Mouse (Mus musculus): Measurements from ENCODE around the gene Prss45. TPM values are rescaled to one million over a fixed set of nuclear protein-coding genes. Genes with fewer than 3 reads are reported as not detected.

Prss45 gene
- polyA plus RNA-seq, 1 experiment from 2014 or later: not detected

DNA sequence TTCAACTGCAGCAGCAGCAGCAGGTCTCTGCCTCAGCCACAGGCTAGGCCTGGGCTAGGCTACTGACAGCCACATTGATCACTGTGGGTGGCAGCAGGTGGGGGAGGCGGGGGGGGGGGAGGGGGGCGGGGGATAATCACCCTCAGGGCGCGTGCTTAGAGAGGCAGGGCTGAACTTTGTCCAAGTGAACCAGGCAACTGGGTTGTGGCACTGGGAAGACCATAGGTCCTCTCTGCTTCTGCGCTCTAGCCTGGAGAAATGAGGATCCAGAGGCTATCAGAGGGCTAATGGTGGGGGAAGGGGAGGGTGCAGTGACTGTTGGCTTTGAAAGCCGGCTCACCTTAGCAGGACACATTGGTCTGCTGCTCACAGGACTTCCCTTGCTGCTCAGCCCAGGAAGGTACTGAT is 40.9 kb downstream of the Prss45 start:
- Histone ChIP-seq H3K4me3 (ENCODE audit: low read depth, low read length) (no peak overlapping the region), H3K27me3 (ENCODE audit: control insufficient read depth, insufficient read depth, low read length) (no peaks in the 10 kb centered on the region), H3K9me3 (ENCODE audit: control insufficient read depth, low read length) (no peaks in the 10 kb centered on the region), H3K4me1 (replicated peaks; ENCODE audit: control insufficient read depth, insufficient read depth) (peaks cover 5% of the 10 kb centered on the region), H3K27ac (replicated peaks) (no peak overlapping the region), H3K36me3 (ENCODE audit: control insufficient read depth, insufficient read depth, low read length) (no peaks in the 10 kb centered on the region), H3K9ac (ENCODE audit: low read length) (no peak overlapping the region), H3K4me2 (replicated peaks; ENCODE audit: low read depth) (no peak overlapping the region)
- no peak for TF ChIP-seq EP300 (optimal IDR thresholded peaks at IDR 0.05)
- TF ChIP-seq CTCF (IDR thresholded peaks at IDR 0.05; ENCODE audit: low read depth): no peak
- no peak for ATAC-seq (ENCODE audit: low FRiP score, low TSS enrichment)
- DNase-seq (ENCODE audit: low spot score): no peak
- WGBS: 34% methylated on average over 6 of the region's 6 CpGs

DNA sequence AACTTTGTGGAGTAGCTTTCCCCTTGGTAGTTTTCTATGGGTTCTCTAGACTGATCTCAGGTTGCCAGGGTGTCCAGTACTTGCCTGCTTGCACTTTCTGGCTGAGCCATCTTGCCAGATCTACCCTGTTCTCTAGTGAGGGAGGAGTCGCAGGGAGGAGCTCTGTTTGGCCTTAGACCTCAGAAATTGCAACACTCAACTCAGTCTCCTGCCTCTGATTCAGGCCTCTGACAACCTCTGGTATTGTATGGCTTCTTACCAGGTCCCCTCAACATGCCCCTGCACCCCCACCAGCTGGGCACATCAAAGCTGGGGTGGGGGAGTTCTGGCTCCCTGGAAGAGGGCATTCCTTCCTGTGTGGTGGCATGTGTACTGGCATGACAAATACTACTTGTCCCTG is 43.0 kb downstream of the Prss45 start:
- ATAC-seq (ENCODE audit: low FRiP score, low TSS enrichment): no peak
- H3K4me1 ChIP-seq (replicated peaks; ENCODE audit: control insufficient read depth, insufficient read depth): peaks cover 5% of the 10 kb centered on the region
- H3K9me3 ChIP-seq (ENCODE audit: control insufficient read depth, low read length): no peaks in the 10 kb centered on the region
- no peaks in the 10 kb centered on the region for H3K27me3 ChIP-seq (ENCODE audit: control insufficient read depth, insufficient read depth, low read length)
- no peak for DNase-seq (ENCODE audit: low spot score)
- no peak overlapping the region for H3K9ac ChIP-seq (ENCODE audit: low read length)
- no peaks in the 10 kb centered on the region for H3K36me3 ChIP-seq (ENCODE audit: control insufficient read depth, insufficient read depth, low read length)
- H3K4me3 ChIP-seq (ENCODE audit: low read depth, low read length): no peak overlapping the region
- TF ChIP-seq EP300 (optimal IDR thresholded peaks at IDR 0.05) (no peak), CTCF (IDR thresholded peaks at IDR 0.05; ENCODE audit: low read depth) (no peak)
- H3K4me2 ChIP-seq (replicated peaks; ENCODE audit: low read depth): no peak overlapping the region
- WGBS: 79% methylated on average over 1 of the region's 1 CpGs
- H3K27ac ChIP-seq (replicated peaks): peak overlapping the region; percentile 9; the same call in 1 of the 2 replicates

DNA sequence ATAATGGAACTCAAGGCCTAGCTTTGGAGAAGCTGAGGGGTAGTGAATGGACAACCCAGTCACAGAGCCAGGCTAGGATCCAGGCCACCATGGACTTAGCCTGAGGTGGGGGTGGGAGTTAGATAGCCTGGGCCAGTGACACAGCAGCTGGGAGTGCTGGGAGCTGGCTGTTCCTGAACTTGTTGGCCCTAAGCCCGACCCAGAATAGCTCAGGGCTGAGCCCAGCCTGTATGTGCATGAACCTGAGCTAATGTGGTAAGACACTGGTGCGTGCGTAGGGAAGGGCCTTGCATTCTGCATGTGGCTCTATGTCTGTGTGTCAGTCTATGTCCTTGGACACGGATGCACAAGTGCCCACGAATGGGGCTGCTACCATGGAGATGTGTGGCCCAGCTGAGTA is 43.5 kb downstream of the Prss45 start:
- Histone ChIP-seq H3K4me2 (replicated peaks; ENCODE audit: low read depth) (no peak overlapping the region), H3K4me1 (replicated peaks; ENCODE audit: control insufficient read depth, insufficient read depth) (peaks cover 5% of the 10 kb centered on the region), H3K27ac (replicated peaks) (peak overlapping the region; percentile 9; the same call in 1 of the 2 replicates), H3K27me3 (ENCODE audit: control insufficient read depth, insufficient read depth, low read length) (no peaks in the 10 kb centered on the region), H3K36me3 (ENCODE audit: control insufficient read depth, insufficient read depth, low read length) (no peaks in the 10 kb centered on the region), H3K4me3 (ENCODE audit: low read depth, low read length) (no peak overlapping the region), H3K9me3 (ENCODE audit: control insufficient read depth, low read length) (no peaks in the 10 kb centered on the region), H3K9ac (ENCODE audit: low read length) (no peak overlapping the region)
- DNase-seq (ENCODE audit: low spot score) (no peak), ATAC-seq (ENCODE audit: low FRiP score, low TSS enrichment) (no peak)
- 74% methylated on average over 5 of the region's 5 CpGs for WGBS
- no peak for TF ChIP-seq CTCF (IDR thresholded peaks at IDR 0.05; ENCODE audit: low read depth)
- no peak for TF ChIP-seq EP300 (optimal IDR thresholded peaks at IDR 0.05)

DNA sequence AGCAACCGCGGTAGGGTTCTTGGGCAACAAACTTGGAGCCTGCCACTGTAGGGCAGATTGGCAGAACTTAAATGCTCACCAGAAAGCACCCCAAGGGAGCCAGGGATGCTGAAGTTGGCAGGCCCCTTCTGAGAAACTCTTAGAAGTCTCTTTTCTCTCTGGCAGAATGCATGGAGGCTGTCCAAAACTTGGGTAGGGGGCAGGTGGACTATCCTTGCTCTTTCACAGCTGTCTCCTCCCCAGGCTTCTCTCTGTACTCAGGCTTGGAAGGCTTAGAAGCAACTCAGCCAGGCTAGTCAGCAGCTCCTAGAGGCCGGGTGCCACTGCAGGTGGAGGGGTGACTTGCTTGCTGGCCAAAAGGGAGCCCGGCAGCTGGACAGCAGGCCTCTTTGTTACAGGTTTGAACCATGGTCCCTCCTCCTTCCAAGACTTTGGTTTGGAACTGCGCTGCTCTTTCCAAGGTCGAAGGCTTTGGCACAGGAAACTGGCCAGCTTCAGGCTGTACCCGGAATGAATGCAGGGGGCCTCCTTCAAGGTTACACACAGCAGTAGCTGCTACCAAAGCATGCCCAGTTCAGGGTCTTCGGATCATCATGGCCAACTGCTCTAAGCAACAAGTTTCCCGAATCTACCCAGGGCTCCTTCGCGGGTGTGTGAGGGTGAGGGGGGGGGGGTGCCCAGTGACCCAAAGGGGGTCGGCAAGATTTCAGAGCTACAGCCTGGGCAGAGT is 45.0 kb downstream of the Prss45 start, which contains the start of gene Als2cl:
TSS of gene Als2cl (plus strand) at position 680 of the 730 bp plus-strand sequence.
- H3K4me3 ChIP-seq (ENCODE audit: low read depth, low read length): peak within 1 kb of the TSS; percentile 53
- H3K4me1 ChIP-seq (replicated peaks; ENCODE audit: control insufficient read depth, insufficient read depth): peaks cover 5% of the 10 kb centered on the region; the same call in 1 of the 2 replicates
- H3K9ac ChIP-seq (ENCODE audit: low read length): peak within 1 kb of the TSS; percentile 53
- 20% methylated on average over 12 of the region's 12 CpGs for WGBS
- no peaks in the 10 kb centered on the region for H3K9me3 ChIP-seq (ENCODE audit: control insufficient read depth, low read length)
- H3K27ac ChIP-seq (replicated peaks): peak within 1 kb of the TSS; percentile 88
- no peaks in the 10 kb centered on the region for H3K27me3 ChIP-seq (ENCODE audit: control insufficient read depth, insufficient read depth, low read length)
- no peak for TF ChIP-seq EP300 (optimal IDR thresholded peaks at IDR 0.05)
- TF ChIP-seq CTCF (IDR thresholded peaks at IDR 0.05; ENCODE audit: low read depth): no peak
- DNase-seq (ENCODE audit: low spot score) (no peak), ATAC-seq (ENCODE audit: low FRiP score, low TSS enrichment) (no peak)
- peak within 1 kb of the TSS; percentile 67 for H3K4me2 ChIP-seq (replicated peaks; ENCODE audit: low read depth)
- no peaks in the 10 kb centered on the region; the same call in 1 of the 2 replicates for H3K36me3 ChIP-seq (ENCODE audit: control insufficient read depth, insufficient read depth, low read length)

DNA sequence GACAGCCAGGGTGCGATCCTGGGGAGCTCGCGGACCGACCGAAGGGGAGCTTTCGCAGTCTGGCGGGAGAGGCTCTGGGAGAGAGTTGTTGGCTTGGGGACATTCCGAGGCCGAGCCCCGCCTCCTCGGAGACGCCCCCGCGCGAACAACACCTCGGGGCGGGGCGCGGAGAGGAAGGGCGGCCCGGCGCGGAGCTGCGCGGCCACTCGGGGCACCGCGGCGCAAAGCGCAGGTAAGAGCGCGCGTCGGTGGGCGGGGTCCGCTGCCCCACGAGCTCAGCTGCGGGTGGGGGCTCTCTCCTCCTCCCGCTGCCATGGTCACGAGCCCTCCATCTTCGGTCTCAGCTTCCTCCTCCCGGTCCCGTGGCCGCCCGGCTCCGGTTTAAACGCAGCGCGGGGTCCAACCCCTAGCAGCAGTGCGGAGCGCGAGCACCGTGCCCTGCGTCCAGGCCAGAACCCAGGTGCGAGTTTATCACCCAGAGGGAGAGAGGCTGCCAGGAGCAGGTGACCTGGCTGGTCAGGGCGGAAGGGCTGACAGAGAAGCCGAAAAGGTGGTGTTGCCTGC is 45.7 kb downstream of the Prss45 start, which contains the start of gene Tmie:
TSS of gene Tmie (minus strand) at position 116 of the 564 bp plus-strand sequence.
- TF ChIP-seq EP300 (optimal IDR thresholded peaks at IDR 0.05) (no peak), CTCF (IDR thresholded peaks at IDR 0.05; ENCODE audit: low read depth) (no peak)
- H3K27ac ChIP-seq (replicated peaks): peak within 1 kb of the TSS; percentile 88
- under 1% methylated on average over 51 of the region's 57 CpGs for WGBS
- peak within 1 kb of the TSS; percentile 53 for H3K4me3 ChIP-seq (ENCODE audit: low read depth, low read length)
- H3K9ac ChIP-seq (ENCODE audit: low read length): peak within 1 kb of the TSS; percentile 53
- H3K4me1 ChIP-seq (replicated peaks; ENCODE audit: control insufficient read depth, insufficient read depth): peaks cover 5% of the 10 kb centered on the region; the same call in 1 of the 2 replicates
- H3K4me2 ChIP-seq (replicated peaks; ENCODE audit: low read depth): peak within 1 kb of the TSS; percentile 67
- DNase-seq (ENCODE audit: low spot score) (peak; percentile 91), ATAC-seq (ENCODE audit: low FRiP score, low TSS enrichment) (peak; percentile 78)
- no peaks in the 10 kb centered on the region; the same call in 1 of the 2 replicates for H3K36me3 ChIP-seq (ENCODE audit: control insufficient read depth, insufficient read depth, low read length)
- H3K27me3 ChIP-seq (ENCODE audit: control insufficient read depth, insufficient read depth, low read length): no peaks in the 10 kb centered on the region
- H3K9me3 ChIP-seq (ENCODE audit: control insufficient read depth, low read length): no peaks in the 10 kb centered on the region

DNA sequence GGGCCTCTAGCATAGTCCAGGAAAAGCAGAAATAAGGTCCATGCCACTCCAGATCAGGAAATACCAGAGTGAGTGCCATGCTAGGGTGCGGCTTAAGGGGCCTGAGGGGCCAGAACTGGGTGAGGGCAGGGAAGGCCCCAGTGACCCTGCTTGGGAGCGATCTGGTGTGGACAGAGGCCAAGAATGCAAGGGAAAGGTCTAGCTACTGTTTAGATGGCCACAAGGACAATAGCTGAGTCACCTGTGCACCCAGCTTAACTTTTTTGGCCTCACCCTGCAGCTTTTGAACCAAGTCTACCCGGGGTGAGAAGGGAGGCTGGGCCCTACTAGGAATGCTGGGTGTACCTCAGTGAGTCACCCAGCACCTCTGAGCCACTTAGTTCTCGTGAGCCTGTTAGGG is 46.4 kb downstream of the Prss45 start:
- TF ChIP-seq CTCF (IDR thresholded peaks at IDR 0.05; ENCODE audit: low read depth) (no peak), EP300 (optimal IDR thresholded peaks at IDR 0.05) (peak; percentile 20)
- Histone ChIP-seq H3K27me3 (ENCODE audit: control insufficient read depth, insufficient read depth, low read length) (no peaks in the 10 kb centered on the region), H3K4me1 (replicated peaks; ENCODE audit: control insufficient read depth, insufficient read depth) (peaks cover 5% of the 10 kb centered on the region; the same call in 1 of the 2 replicates), H3K9me3 (ENCODE audit: control insufficient read depth, low read length) (no peaks in the 10 kb centered on the region), H3K36me3 (ENCODE audit: control insufficient read depth, insufficient read depth, low read length) (no peaks in the 10 kb centered on the region; the same call in 1 of the 2 replicates), H3K4me3 (ENCODE audit: low read depth, low read length) (peak overlapping the region; percentile 53), H3K4me2 (replicated peaks; ENCODE audit: low read depth) (peak overlapping the region; percentile 67), H3K9ac (ENCODE audit: low read length) (peak overlapping the region; percentile 53), H3K27ac (replicated peaks) (peak overlapping the region; percentile 88)
- peak; percentile 76 for DNase-seq (ENCODE audit: low spot score)
- WGBS: 51% methylated on average over 4 of the region's 4 CpGs
- ATAC-seq (ENCODE audit: low FRiP score, low TSS enrichment): peak; percentile 87

All from stomach, postnatal 0 days (tissue).